Mouse (Mus musculus): Measurements from ENCODE around the gene Gm266. TPM values are rescaled to one million over a fixed set of nuclear protein-coding genes. Genes with fewer than 3 reads are reported as not detected.

Gene Gm266
- total RNA-seq, 1 experiment from 2014 or later: not detected

DNA sequence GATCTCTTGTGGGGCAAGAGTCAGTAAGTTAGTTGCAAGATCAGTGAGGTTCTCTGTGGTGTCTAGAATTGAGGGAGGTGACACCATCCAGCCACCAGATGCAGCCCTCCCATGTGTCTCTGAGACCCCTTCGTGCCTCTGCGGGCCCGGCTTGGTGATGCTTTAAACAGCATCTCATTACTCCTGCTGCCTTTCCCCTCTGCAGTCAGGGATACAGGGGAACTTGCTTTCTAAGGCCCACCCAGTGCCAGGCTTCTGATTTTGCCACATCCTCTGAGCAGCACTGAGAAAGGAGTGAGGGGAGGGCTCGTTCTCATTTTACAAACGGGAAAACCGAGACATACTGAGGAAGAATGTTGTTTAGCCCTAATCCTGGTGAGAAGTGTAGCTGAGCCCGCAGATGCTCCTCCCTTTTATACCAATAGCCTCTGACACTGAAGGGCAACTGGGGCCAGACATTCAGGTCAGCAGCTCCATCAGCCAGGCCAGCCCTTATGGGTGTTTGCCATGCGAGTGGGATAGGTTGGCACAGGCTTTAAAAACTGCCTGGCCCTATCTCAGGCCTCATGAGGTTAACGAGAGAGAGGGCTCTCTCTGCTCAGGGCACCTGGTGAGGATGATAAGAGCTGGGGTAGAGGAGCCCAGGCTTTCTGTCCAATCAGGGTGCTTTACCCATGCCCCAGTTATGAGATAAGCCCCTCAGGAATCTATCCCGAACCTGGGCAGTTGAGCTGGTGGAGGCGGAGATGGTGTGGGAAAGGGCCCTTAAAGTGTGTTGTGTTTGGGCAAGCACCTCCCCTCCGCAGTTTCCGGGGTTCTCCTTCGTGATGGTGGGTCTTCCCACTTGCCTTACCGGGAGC is 42.4 kb downstream of the Gm266 start:
- ATAC-seq (ENCODE audit: extremely low read depth, insufficient number of reproducible peaks, low FRiP score, poor library complexity, severe bottlenecking): no peak

DNA sequence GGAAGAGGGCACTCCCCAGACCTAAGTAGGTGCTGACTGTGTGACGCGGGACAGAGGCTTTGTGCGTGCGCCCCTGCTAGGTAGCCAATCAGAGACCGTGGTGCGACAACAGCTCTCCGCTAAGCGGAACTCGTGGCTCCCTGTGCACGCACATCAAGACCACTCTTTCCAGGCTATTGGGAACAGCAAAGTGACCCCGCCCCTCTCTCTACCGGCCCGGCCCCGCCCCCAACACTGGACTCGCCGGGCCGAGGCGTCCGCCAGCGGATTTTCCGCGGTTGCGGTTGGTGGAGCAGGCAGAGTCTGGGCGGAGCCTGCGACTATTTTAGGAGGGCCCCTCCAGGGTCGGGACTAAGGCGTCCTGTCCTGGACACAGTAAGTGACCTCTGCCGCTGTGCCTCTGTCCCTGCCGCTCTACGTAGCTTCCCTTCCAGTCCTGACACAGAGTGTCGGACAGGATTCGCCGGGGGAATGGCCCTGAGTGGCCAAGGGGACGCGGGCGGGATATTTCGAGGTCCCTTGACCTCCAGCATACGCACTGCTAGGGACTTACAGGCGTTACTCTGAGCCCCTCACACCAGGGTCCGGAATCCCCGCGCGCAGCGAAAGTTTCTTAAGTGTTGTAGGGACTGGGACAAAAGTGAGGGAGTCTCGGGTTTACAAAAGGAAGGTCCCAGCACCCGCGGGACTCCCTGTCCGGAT is 43.2 kb downstream of the Gm266 start, which contains the start of gene Tnfaip2:
Gene Tnfaip2, plus strand, starts transcription at position 161 of the 702 bp plus-strand sequence.
- ATAC-seq (ENCODE audit: extremely low read depth, insufficient number of reproducible peaks, low FRiP score, poor library complexity, severe bottlenecking): peak; percentile 79

DNA sequence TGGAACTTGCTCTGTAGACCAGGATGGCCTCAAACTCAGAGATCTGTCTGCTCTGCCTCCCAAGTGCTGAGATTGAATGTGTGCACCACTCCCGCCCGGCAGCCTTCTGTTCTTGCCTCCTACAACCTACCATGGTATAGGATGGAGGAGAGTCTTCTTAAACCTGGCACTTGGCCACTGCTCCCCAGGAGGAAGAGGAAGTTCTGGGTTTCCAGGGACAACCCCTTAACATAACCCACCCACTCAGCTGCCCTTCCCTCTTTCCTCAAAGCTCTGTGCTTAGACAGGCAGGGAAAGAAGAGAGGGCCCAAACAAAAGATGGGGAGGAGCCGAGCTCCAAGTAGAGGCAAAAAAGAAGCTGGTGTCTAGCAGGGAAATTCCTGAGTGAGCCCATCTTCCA is 44.1 kb downstream of the Gm266 start:
- no peak for ATAC-seq (ENCODE audit: extremely low read depth, insufficient number of reproducible peaks, low FRiP score, poor library complexity, severe bottlenecking)

DNA sequence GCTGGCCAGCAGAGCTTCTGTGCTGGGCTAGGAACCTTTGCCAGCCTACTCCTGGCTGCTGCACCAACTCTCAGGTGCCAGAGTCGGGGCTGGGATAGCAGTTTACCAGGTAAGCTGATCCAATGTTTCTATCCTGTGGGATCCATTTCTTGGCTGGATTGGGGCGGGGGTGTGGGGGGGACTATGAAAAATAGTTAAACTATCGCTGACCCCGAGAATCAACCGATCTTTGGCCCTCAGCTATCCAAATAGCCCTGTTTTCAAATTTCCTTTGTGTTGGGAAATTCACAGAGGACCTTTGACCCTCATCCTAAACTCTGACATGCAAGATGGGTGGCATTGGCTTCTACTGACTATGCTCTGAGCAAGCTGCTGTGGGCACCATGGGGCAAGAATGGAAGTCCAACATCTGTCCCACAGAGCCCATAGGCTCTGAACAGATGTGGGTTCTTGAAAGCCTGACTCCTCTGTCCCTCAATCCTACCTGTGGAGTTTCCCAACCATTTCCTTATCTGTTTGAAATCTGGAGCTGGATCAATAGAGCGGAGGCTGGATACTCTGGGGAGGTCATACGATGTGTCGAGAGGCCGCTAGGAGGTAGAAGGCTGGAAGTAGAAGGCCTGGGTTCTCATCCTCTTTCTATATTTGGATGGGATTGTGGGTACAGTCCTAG is 44.8 kb downstream of the Gm266 start:
- no peak for ATAC-seq (ENCODE audit: extremely low read depth, insufficient number of reproducible peaks, low FRiP score, poor library complexity, severe bottlenecking)

DNA sequence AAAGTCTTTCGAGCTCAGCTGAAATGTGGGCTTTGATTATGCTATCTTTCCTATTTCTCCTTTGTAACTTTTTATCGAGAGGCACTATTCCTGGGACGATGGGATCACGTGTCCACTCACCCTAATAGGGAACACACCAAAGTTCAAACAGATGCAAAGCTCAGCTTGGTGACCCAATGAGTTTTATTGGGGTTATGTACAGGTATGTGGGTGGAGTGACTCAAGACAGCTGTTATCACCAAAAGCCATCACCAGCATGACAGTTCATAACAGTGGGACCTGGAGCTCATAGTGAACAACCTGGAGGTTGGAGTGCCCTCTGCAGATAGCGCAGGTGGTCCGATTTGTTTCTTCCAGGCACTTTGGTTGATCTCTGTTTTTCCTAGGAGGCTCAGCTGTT is 46.8 kb downstream of the Gm266 start:
- no peak for ATAC-seq (ENCODE audit: extremely low read depth, insufficient number of reproducible peaks, low FRiP score, poor library complexity, severe bottlenecking)

DNA sequence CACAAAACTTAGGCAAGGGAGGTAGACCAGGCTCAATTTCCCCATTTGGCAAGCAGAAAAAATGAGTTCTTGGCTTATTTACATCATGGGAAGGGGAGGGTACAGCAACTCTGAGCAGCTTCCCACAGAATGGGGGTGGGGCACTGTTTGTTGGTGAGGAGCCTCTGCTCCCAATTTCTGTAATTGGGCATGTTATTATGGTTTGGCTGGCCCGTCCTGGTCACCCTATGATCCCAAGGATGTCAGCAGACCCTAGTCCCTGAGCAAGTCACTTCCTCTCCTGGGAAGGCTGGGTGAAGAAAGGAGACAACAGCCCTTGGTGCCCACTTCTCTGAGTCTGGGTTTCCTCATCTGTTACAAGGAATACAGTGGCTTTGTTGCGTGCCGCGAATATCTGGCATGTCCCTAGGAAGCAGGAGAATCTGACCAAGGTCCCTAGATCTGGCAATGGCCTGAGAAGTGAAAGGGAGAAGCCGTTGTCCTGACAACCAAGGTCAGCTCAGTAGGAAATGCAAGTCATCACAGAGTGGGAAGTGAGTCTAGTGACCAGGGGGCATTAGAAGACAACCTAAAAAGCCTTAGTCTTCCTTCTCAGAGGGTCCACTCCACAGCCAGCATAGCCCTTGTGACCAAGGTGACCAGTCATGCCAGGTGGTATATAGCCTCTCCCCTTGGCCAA is 48.3 kb downstream of the Gm266 start:
- peak; percentile 33 for ATAC-seq (ENCODE audit: extremely low read depth, insufficient number of reproducible peaks, low FRiP score, poor library complexity, severe bottlenecking)

DNA sequence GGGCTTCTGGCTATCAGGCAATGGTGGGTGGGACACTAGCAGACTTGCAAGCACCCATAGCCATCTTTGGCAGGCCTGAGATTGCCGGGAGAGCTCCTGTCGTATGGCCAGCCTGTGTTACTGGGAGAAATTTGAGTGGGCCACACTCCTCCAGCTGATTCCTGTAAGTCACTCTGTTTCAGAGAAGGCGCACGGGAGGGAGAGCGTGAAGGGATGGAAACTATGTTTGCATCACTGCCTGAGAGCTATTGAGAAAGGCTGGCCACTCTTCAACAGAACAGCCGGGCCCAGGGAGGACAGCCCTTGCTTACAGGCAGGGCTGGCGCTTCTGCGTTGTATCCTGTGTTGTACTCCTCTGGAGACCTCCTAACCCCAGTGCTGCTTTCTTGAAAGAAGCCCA is 49.0 kb downstream of the Gm266 start:
- peak; percentile 28; the same call in 1 of the 2 replicates for ATAC-seq (ENCODE audit: extremely low read depth, insufficient number of reproducible peaks, low FRiP score, poor library complexity, severe bottlenecking)

DNA sequence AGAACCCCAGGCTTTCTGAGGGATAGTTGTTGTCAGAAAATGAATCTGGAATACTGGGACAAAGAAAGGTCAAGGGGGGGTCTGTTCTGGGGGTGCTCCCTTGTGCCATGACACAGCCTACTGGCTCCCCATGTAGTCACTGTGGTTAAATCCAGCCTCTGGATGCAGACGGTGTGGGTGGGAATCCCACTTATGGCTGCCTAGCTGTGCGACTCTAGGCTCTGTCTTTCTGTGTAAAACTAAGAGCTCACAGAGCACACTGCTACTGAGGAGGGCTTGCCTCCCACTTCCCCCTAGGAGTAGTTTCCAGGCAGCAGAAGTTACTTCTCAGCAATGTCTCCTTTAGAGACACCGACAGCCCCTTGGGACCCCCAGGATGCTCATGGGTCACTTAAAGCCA is 49.5 kb downstream of the Gm266 start:
- no peak for ATAC-seq (ENCODE audit: extremely low read depth, insufficient number of reproducible peaks, low FRiP score, poor library complexity, severe bottlenecking)

DNA sequence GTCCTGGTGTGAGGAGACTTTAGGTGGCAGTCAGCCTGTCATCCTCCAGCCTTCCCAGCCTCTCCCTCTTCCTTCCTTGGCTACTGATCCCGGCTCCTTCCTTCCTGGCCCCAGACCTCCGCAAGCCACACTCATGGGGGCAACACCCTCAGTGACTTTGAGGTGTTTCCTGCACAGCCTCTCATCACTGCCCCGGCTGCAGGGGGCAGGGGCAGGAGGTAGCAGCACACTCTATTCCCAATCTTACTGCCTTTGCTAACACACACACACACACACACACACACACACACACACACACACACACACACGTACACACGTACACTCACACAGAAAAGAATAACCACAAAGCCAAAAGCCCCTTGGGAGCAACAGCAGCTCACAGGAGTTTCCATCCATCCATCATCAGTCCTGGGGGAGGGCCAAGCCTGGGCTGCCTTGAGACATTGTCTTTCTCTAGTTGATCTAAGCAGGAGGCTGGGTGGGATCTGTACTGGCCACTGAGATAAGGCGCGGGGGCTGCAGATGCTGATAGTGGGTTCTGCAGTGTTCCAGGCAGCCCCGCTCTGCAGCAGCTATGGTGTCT is 50.8 kb downstream of the Gm266 start:
- ATAC-seq (ENCODE audit: extremely low read depth, insufficient number of reproducible peaks, low FRiP score, poor library complexity, severe bottlenecking): no peak

Other genes starting within 250 kb of the Gm266 start
- 0.61 and 1.2 TPM in 2 replicates for gene Amn, start 214.7 kb downstream of the Gm266 start, total RNA-seq (2017)
- 3.1 and 4.8 TPM in 2 replicates for gene Cdc42bpb, start 108.1 kb downstream of the Gm266 start, total RNA-seq (2017)
- gene Lbhd2, start 79.0 kb downstream of the Gm266 start, total RNA-seq (2017): not detected in 2 replicates
- 0.61 TPM in 1 of 2 replicates, not detected in the other for gene Exoc3l4, start 68.8 kb downstream of the Gm266 start, total RNA-seq (2017)
- gene Tnfaip2, start 43.4 kb downstream of the Gm266 start, total RNA-seq (2017): 347 and 441 TPM in 2 replicates
- 424 and 432 TPM in 2 replicates for gene Eif5, start 52.2 kb upstream of the Gm266 start, total RNA-seq (2017)
- gene Mark3, start 88.7 kb upstream of the Gm266 start, total RNA-seq (2017): 125 and 130 TPM in 2 replicates
- gene Ckb, start 186.5 kb upstream of the Gm266 start, total RNA-seq (2017): 4.3 and 4.5 TPM in 2 replicates
- 2.7 and 3.6 TPM in 2 replicates for gene Trmt61a, start 192.3 kb upstream of the Gm266 start, total RNA-seq (2017)
- 19.8 and 20.5 TPM in 2 replicates for gene Bag5, start 227.4 kb upstream of the Gm266 start, total RNA-seq (2017)
- gene Apopt1, start 227.4 kb upstream of the Gm266 start, total RNA-seq (2017): 19.5 and 25.1 TPM in 2 replicates